Mouse (Mus musculus) heart, postnatal 0 days (tissue): ENCODE results near the gene Mapkapk5.

Experiments
- CTCF ChIP-seq: IDR thresholded peaks from 2 replicates; pipeline ENCODE4 v1.5.1; 2016; ENCODE audit warnings: antibody characterized with exemption, control low read depth, low read depth
- EP300 ChIP-seq: IDR thresholded peaks from 2 replicates; pipeline ENCODE4 v1.6.1; 2016; ENCODE audit warnings: antibody characterized with exemption, low read depth

- no peak for TF ChIP-seq CTCF
- TF ChIP-seq EP300, result no peak
Measured at GRCm38 (mm10) chr5:121543370-121543769, 2.3 kb downstream of the Mapkapk5 start.
